Mouse (Mus musculus) bone marrow, adult 2 months (tissue): ENCODE measurements around the gene Ticam1.

ENCODE experiments used
- CTCF ChIP-seq: fragments of 200-500 bp; IDR thresholded peaks from 2 replicates; pipeline ENCODE4 v1.5.1; 2011; ENCODE audit warnings: low read length, control low read depth; ENCODE audit not compliant: control insufficient read depth, insufficient read depth
- POLR2A ChIP-seq: fragments of 200-500 bp; IDR thresholded peaks from 2 replicates; pipeline ENCODE4 v1.6.1; 2011; ENCODE audit warnings: low read depth, mild to moderate bottlenecking, control low read depth, low read length, borderline replicate concordance; ENCODE audit not compliant: control insufficient read depth

DNA sequence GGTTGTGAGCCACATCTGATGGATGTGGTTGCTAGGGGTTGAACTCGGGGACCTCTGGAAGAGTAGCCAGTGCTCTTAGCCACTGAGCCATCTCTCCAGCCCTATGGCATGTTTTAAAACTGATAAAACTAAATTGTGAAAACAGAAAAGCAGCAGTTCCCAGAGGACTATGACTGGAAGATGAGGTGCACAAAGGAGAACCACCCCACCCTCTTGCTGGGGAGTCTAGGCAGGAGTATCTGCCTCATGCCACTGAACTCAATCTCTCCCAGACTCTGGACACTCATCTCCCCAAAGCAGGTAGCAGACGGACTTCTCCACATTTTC, 944 bp upstream of the Ticam1 start:
- no peak for TF ChIP-seq CTCF
- no peak for TF ChIP-seq POLR2A
